Mouse (Mus musculus): Measurements from ENCODE around the gene Pik3r5. TPM values are rescaled to one million over a fixed set of nuclear protein-coding genes. Genes with fewer than 3 reads are reported as not detected.

Gene Pik3r5
- polyA plus RNA-seq, 1 experiment from 2014 or later, result 0.90 TPM

- no peak for DNase-seq (ENCODE audit: low spot score)
- H3K9me3 ChIP-seq (replicated peaks), result no peaks in the 10 kb centered on the region
- 0 out of 2 replicates have a peak, but pooled peaks cover 5% of the 10 kb centered on the region for H3K27me3 ChIP-seq (ENCODE audit: low read depth, poor library complexity, severe bottlenecking)
- peaks cover 5% of the 10 kb centered on the region for H3K4me1 ChIP-seq
- no peaks in the 10 kb centered on the region for H3K36me3 ChIP-seq
- H3K27ac ChIP-seq (replicated peaks), result no peak overlapping the region
- no peak overlapping the region for H3K4me3 ChIP-seq
- 88% methylated on average over 9 of the region's 9 CpGs for WGBS
Measured at GRCm38 (mm10) chr11:68440100-68440499, 8.2 kb downstream of the Pik3r5 start.

- no peak overlapping the region for H3K27ac ChIP-seq (replicated peaks)
- 0 out of 2 replicates have a peak, but pooled peaks cover 5% of the 10 kb centered on the region for H3K27me3 ChIP-seq (ENCODE audit: low read depth, poor library complexity, severe bottlenecking)
- no peak for DNase-seq (ENCODE audit: low spot score)
- no peaks in the 10 kb centered on the region for H3K36me3 ChIP-seq
- no peak overlapping the region for H3K4me3 ChIP-seq
- H3K4me1 ChIP-seq, result no peaks in the 10 kb centered on the region
- no peaks in the 10 kb centered on the region for H3K9me3 ChIP-seq (replicated peaks)
- WGBS, result 74% methylated on average over 5 of the region's 5 CpGs
Measured at GRCm38 (mm10) chr11:68440965-68441364, 9.0 kb downstream of the Pik3r5 start.

GRCm38 (mm10) chr11:68442346-68442745 lies 10.4 kb downstream of the Pik3r5 start:
- H3K4me3 ChIP-seq, result no peak overlapping the region
- no peak for DNase-seq (ENCODE audit: low spot score)
- H3K27me3 ChIP-seq (ENCODE audit: low read depth, poor library complexity, severe bottlenecking), result 0 out of 2 replicates have a peak, but pooled peaks cover 5% of the 10 kb centered on the region
- H3K9me3 ChIP-seq (replicated peaks), result no peaks in the 10 kb centered on the region
- H3K36me3 ChIP-seq, result no peaks in the 10 kb centered on the region
- WGBS, result 88% methylated on average over 8 of the region's 8 CpGs
- no peaks in the 10 kb centered on the region for H3K4me1 ChIP-seq
- no peak overlapping the region for H3K27ac ChIP-seq (replicated peaks)

GRCm38 (mm10) chr11:68442983-68443638 lies 11.2 kb downstream of the Pik3r5 start:
- no peak overlapping the region for H3K4me3 ChIP-seq
- H3K4me1 ChIP-seq, result no peaks in the 10 kb centered on the region
- no peaks in the 10 kb centered on the region for H3K9me3 ChIP-seq (replicated peaks)
- 0 out of 2 replicates have a peak, but pooled peaks cover 5% of the 10 kb centered on the region for H3K27me3 ChIP-seq (ENCODE audit: low read depth, poor library complexity, severe bottlenecking)
- no peak overlapping the region for H3K27ac ChIP-seq (replicated peaks)
- 85% methylated on average over 12 of the region's 12 CpGs for WGBS
- H3K36me3 ChIP-seq, result no peaks in the 10 kb centered on the region
- DNase-seq (ENCODE audit: low spot score), result no peak

- no peaks in the 10 kb centered on the region for H3K27me3 ChIP-seq (ENCODE audit: low read depth, poor library complexity, severe bottlenecking)
Measured at GRCm38 (mm10) chr11:68445901-68446300, 14.0 kb downstream of the Pik3r5 start.

GRCm38 (mm10) chr11:68446547-68446946 lies 14.6 kb downstream of the Pik3r5 start:
- Histone ChIP-seq H3K36me3 (no peaks in the 10 kb centered on the region), H3K27me3 (ENCODE audit: low read depth, poor library complexity, severe bottlenecking) (no peaks in the 10 kb centered on the region), H3K4me1 (peaks cover 14% of the 10 kb centered on the region), H3K27ac (replicated peaks) (no peak overlapping the region), H3K4me3 (no peak overlapping the region), H3K9me3 (replicated peaks) (no peaks in the 10 kb centered on the region)
- 95% methylated on average over 4 of the region's 4 CpGs for WGBS
- no peak for DNase-seq (ENCODE audit: low spot score)

More at GRCm38 (mm10) chr11:68445901-68446300, 14.0 kb downstream of the Pik3r5 start:
- Histone ChIP-seq H3K4me3 (no peak overlapping the region), H3K27ac (replicated peaks) (no peak overlapping the region), H3K36me3 (no peaks in the 10 kb centered on the region), H3K4me1 (peaks cover 7% of the 10 kb centered on the region), H3K9me3 (replicated peaks) (no peaks in the 10 kb centered on the region)
- no peak for DNase-seq (ENCODE audit: low spot score)
- WGBS, result 87% methylated on average over 4 of the region's 4 CpGs

- Histone ChIP-seq H3K36me3 (no peaks in the 10 kb centered on the region), H3K27me3 (ENCODE audit: low read depth, poor library complexity, severe bottlenecking) (no peaks in the 10 kb centered on the region), H3K27ac (replicated peaks) (no peak overlapping the region), H3K9me3 (replicated peaks) (no peaks in the 10 kb centered on the region), H3K4me3 (no peak overlapping the region), H3K4me1 (peaks cover 17% of the 10 kb centered on the region)
- WGBS, result 90% methylated on average over 2 of the region's 2 CpGs
- no peak for DNase-seq (ENCODE audit: low spot score)
Measured at GRCm38 (mm10) chr11:68447242-68447641, 15.3 kb downstream of the Pik3r5 start.

- WGBS, result 92% methylated on average over 7 of the region's 7 CpGs
- no peaks in the 10 kb centered on the region for H3K27me3 ChIP-seq (ENCODE audit: low read depth, poor library complexity, severe bottlenecking)
- no peak for DNase-seq (ENCODE audit: low spot score)
- peaks cover 17% of the 10 kb centered on the region for H3K4me1 ChIP-seq
- H3K27ac ChIP-seq (replicated peaks), result no peak overlapping the region
- H3K36me3 ChIP-seq, result no peaks in the 10 kb centered on the region
- H3K9me3 ChIP-seq (replicated peaks), result no peaks in the 10 kb centered on the region
- no peak overlapping the region for H3K4me3 ChIP-seq
Measured at GRCm38 (mm10) chr11:68448356-68448755, 16.4 kb downstream of the Pik3r5 start.

GRCm38 (mm10) chr11:68451282-68451735 lies 19.4 kb downstream of the Pik3r5 start:
- Histone ChIP-seq H3K27ac (replicated peaks) (no peak overlapping the region), H3K27me3 (ENCODE audit: low read depth, poor library complexity, severe bottlenecking) (no peaks in the 10 kb centered on the region), H3K4me3 (no peak overlapping the region), H3K36me3 (no peaks in the 10 kb centered on the region), H3K9me3 (replicated peaks) (no peaks in the 10 kb centered on the region), H3K4me1 (peaks cover 17% of the 10 kb centered on the region)
- no peak for DNase-seq (ENCODE audit: low spot score)
- WGBS, result 70% methylated on average over 10 of the region's 10 CpGs

- H3K4me1 ChIP-seq, result peaks cover 17% of the 10 kb centered on the region
- no peak for DNase-seq (ENCODE audit: low spot score)
- no peak overlapping the region for H3K4me3 ChIP-seq
- H3K9me3 ChIP-seq (replicated peaks), result no peaks in the 10 kb centered on the region
- H3K36me3 ChIP-seq, result no peaks in the 10 kb centered on the region
- H3K27ac ChIP-seq (replicated peaks), result no peak overlapping the region
- H3K27me3 ChIP-seq (ENCODE audit: low read depth, poor library complexity, severe bottlenecking), result no peaks in the 10 kb centered on the region
- 76% methylated on average over 5 of the region's 5 CpGs for WGBS
Measured at GRCm38 (mm10) chr11:68451747-68452405, 20.0 kb downstream of the Pik3r5 start.

GRCm38 (mm10) chr11:68452740-68453139 lies 20.8 kb downstream of the Pik3r5 start:
- H3K9me3 ChIP-seq (replicated peaks), result no peaks in the 10 kb centered on the region
- H3K27ac ChIP-seq (replicated peaks), result no peak overlapping the region; the same call in 1 of the 2 replicates
- no peaks in the 10 kb centered on the region for H3K36me3 ChIP-seq
- no peaks in the 10 kb centered on the region for H3K27me3 ChIP-seq (ENCODE audit: low read depth, poor library complexity, severe bottlenecking)
- H3K4me3 ChIP-seq, result no peak overlapping the region
- DNase-seq (ENCODE audit: low spot score), result no peak
- peaks cover 17% of the 10 kb centered on the region for H3K4me1 ChIP-seq
- WGBS, result 92% methylated on average over 8 of the region's 8 CpGs

- H3K27ac ChIP-seq (replicated peaks), result no peak overlapping the region
- no peaks in the 10 kb centered on the region for H3K36me3 ChIP-seq
- WGBS, result 73% methylated on average over 6 of the region's 6 CpGs
- no peaks in the 10 kb centered on the region for H3K9me3 ChIP-seq (replicated peaks)
- peaks cover 17% of the 10 kb centered on the region for H3K4me1 ChIP-seq
- H3K27me3 ChIP-seq (ENCODE audit: low read depth, poor library complexity, severe bottlenecking), result no peaks in the 10 kb centered on the region
- no peak for DNase-seq (ENCODE audit: low spot score)
- H3K4me3 ChIP-seq, result no peak overlapping the region
Measured at GRCm38 (mm10) chr11:68453301-68453700, 21.4 kb downstream of the Pik3r5 start.

GRCm38 (mm10) chr11:68458086-68458485 lies 26.2 kb downstream of the Pik3r5 start:
- H3K9me3 ChIP-seq (replicated peaks), result no peaks in the 10 kb centered on the region
- H3K27me3 ChIP-seq (ENCODE audit: low read depth, poor library complexity, severe bottlenecking), result no peaks in the 10 kb centered on the region
- H3K27ac ChIP-seq (replicated peaks), result no peak overlapping the region
- no peak for DNase-seq (ENCODE audit: low spot score)
- H3K36me3 ChIP-seq, result no peaks in the 10 kb centered on the region
- H3K4me1 ChIP-seq, result no peaks in the 10 kb centered on the region
- H3K4me3 ChIP-seq, result no peak overlapping the region
- WGBS, result 80% methylated on average over 8 of the region's 8 CpGs
